In the genomic region with DNA sequence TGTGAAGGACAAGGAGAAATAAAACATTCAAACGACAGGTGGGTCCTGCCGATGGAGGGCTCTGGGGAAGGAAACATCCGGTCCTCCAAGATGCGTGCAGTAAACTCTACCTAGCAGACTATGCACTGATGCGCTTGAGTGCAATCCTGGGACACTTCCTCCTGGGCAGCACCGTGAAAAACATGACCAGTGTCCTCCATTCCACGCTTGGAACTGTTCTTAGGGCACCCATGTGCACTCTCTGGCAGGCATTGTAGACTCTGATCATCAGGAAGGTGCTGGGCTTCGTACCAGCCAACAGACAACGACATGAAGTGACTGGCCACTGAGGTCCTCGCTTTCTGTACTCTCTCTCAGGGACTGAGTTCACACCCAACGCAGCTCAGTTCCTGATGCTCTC, we compare ENCODE assay signal across 18 mouse cellular contexts.
"Had no signal": no experiment of that assay in that cellular context is flagged by ENCODE, and none has a peak within 500 bp of the region (broad histone marks: within the 10 kb centered on the region; RNA-seq: fewer than 3 reads in every experiment).

No protein-coding gene starts in this region.

- ATAC-seq: midbrain, embryonic 16.5 days had no signal

- H3K4me2 ChIP-seq: lung, embryonic 14.5 days; midbrain, embryonic 12.5 days; neural tube, embryonic 13.5 days; neural tube, embryonic 15.5 days had no signal

- DNase-seq: lung, embryonic 14.5 days; lung, postnatal 10 days; lung, postnatal 4 days; midbrain, embryonic 14.5 days; retina, postnatal 1 day; right cerebral cortex, adult 18-20 months; right cerebral cortex, postnatal 25 days; right cerebral cortex, postnatal 4 days; spleen, adult 18-20 months; thymus, adult 18-20 months; thymus, postnatal 14 days; thymus, postnatal 36 days had no signal

- H3K27ac ChIP-seq: midbrain, embryonic 10.5 days; midbrain, embryonic 12.5 days; neural tube, embryonic 13.5 days; neural tube, embryonic 15.5 days had no signal

- H3K27me3 ChIP-seq: midbrain, embryonic 12.5 days; neural tube, embryonic 13.5 days; neural tube, embryonic 15.5 days had no signal

- H3K4me3 ChIP-seq: midbrain, embryonic 10.5 days; midbrain, embryonic 12.5 days; myocyte; neural tube, embryonic 13.5 days; neural tube, embryonic 15.5 days had no signal

- H3K9ac ChIP-seq: lung, embryonic 14.5 days; midbrain, embryonic 12.5 days; neural tube, embryonic 13.5 days; neural tube, embryonic 15.5 days had no signal

- H3K9me3 ChIP-seq: midbrain, embryonic 10.5 days; midbrain, embryonic 12.5 days; neural tube, embryonic 13.5 days; neural tube, embryonic 15.5 days had no signal
